22 mouse cellular contexts compared by ENCODE assay signal in the genomic region with DNA sequence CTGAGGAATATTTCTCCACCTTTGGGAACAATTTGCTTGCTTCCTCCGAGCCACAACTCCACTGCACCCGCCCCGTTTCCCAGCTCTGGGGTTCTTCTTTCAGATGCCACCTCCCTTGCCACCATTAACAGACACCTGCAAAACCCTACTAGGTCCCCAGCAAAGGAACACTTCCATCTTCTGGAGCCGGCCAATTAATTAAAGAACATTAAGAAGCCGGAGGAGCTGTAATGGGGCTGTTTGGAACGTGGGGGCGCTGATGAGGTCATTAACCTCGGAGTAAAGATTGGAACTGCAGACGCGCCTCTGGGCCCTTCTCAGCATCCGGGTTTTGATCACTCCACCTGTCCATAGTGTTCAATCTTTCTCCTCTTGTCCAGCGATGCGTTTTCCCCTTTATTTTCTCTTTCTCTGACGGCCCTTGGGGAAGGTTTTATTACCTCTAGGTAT. TPM values are rescaled to one million over a fixed set of nuclear protein-coding genes. Genes with fewer than 3 reads are reported as not detected.
DNase-seq lines count a peak whose midpoint lies in the region; ATAC-seq and TF ChIP-seq lines count a peak whose summit lies in the region.
"Had no signal": no experiment of that assay in that cellular context is flagged by ENCODE, and none has a peak within 500 bp of the region (broad histone marks: within the 10 kb centered on the region; RNA-seq: fewer than 3 reads in every experiment).

No protein-coding gene starts in this region.

- H3K9me3 ChIP-seq in limb, embryonic 12.5 days = no peaks in the 10 kb centered on the region
- H3K9me3 ChIP-seq: embryonic facial prominence, embryonic 15.5 days; G1E; heart, embryonic 10.5 days had no signal

- H3K4me2 ChIP-seq in limb, embryonic 12.5 days = peak overlapping the region; percentile 37; the same call in 1 of the 2 replicates
- H3K4me2 ChIP-seq: embryonic facial prominence, embryonic 15.5 days had no signal

- no peak overlapping the region for H3K4me3 ChIP-seq in kidney, adult 2 months (ENCODE audit: insufficient read depth, low read depth, low read length)
- H3K4me3 ChIP-seq in limb, embryonic 12.5 days (replicated peaks) = no peak overlapping the region
- H3K4me3 ChIP-seq: embryonic facial prominence, embryonic 15.5 days; heart, embryonic 10.5 days had no signal

- H3K36me3 ChIP-seq in kidney, adult 2 months (ENCODE audit: control insufficient read depth, insufficient read depth, low read length) = no peaks in the 10 kb centered on the region
- H3K36me3 ChIP-seq in limb, embryonic 12.5 days = no peaks in the 10 kb centered on the region
- H3K36me3 ChIP-seq: embryonic facial prominence, embryonic 15.5 days; G1E; heart, embryonic 10.5 days had no signal

- 36% methylated on average over 14 of the region's 14 CpGs for WGBS in kidney, adult 2 months
- WGBS in limb, embryonic 12.5 days = 4% methylated on average over 14 of the region's 14 CpGs

- no peak for TF ChIP-seq POLR2A in kidney, adult 2 months (IDR thresholded peaks at IDR 0.05; ENCODE audit: low read depth, low read length)

- DNase-seq in adrenal gland, adult 2 months = peak; percentile 63
- DNase-seq in adrenal gland, adult (ENCODE audit: inconsistent age in 2 of 2, low spot score in 1 of 2) = no peak
- DNase-seq in kidney, adult 2 months = peak; percentile 42
- no peak for DNase-seq in kidney, postnatal 10 days
- DNase-seq in urinary bladder, postnatal 36 days (ENCODE audit: low spot score in 2 of 2) = no peak
- no peak for DNase-seq in right cerebral cortex, adult 2 months (ENCODE audit: low spot score in 2 of 2)
- DNase-seq: cerebellum, postnatal 10 days; gastrocnemius, postnatal 10 days; left cerebral cortex, postnatal 4 days; lung, postnatal 36 days; midbrain, embryonic 14.5 days; right cerebral cortex, adult 18-20 months had no signal

- H3K4me1 ChIP-seq in kidney, adult 2 months (ENCODE audit: control insufficient read depth, insufficient read depth, low read length) = peaks cover 35% of the 10 kb centered on the region
- peaks cover 36% of the 10 kb centered on the region for H3K4me1 ChIP-seq in limb, embryonic 12.5 days (replicated peaks)

- H3K27me3 ChIP-seq in kidney, adult 2 months (replicated peaks; ENCODE audit: control insufficient read depth, insufficient read depth, low read length) = no peaks in the 10 kb centered on the region
- peaks cover 100% of the 10 kb centered on the region for H3K27me3 ChIP-seq in limb, embryonic 12.5 days

- TF ChIP-seq CTCF in kidney, adult 2 months (conservative IDR thresholded peaks at IDR 0.05; ENCODE audit: insufficient read depth, insufficient read length, low read depth, low read length) = no peak

- ATAC-seq in common myeloid progenitor, adult 5-6 weeks (replicated peaks; ENCODE audit: low read depth, poor library complexity, severe bottlenecking) = 0 out of 2 replicates have a peak, but pooled peaks have one; percentile 27
- ATAC-seq in limb, embryonic 12.5 days (ENCODE audit: insufficient number of reproducible peaks, insufficient read depth, low FRiP score, low TSS enrichment, low read depth) = no peak
- ATAC-seq: activated CD4-positive, CD25-positive, alpha-beta regulatory T cell, adult 4 months; forebrain, embryonic 14.5 days had no signal

- H3K9ac ChIP-seq in limb, embryonic 12.5 days (replicated peaks) = no peak overlapping the region
- H3K9ac ChIP-seq: embryonic facial prominence, embryonic 15.5 days had no signal

- H3K27ac ChIP-seq in kidney, adult 2 months (ENCODE audit: insufficient read depth, low read depth, low read length) = peak overlapping the region; percentile 53; the same call in 1 of the 2 replicates
- no peak overlapping the region for H3K27ac ChIP-seq in limb, embryonic 12.5 days
- H3K27ac ChIP-seq: embryonic facial prominence, embryonic 15.5 days; heart, embryonic 10.5 days had no signal

RNA-seq across cellular contexts. Expression of gene Hoxb9, which starts 15.2 kb away (rescaled TPM):
- 100 to 1,000 TPM; 183 to 377 TPM for total RNA-seq in adrenal gland, adult 2 months (2021)
- 156 and 180 TPM in 2 replicates for polyA plus RNA-seq in adrenal gland, adult 2 months (2012; rRNA removed)
- 27.8 and 29.6 TPM in 2 replicates for polyA plus RNA-seq in kidney, adult 2 months (2012; rRNA removed)
- not detected in 2 replicates for total RNA-seq in common myeloid progenitor, adult 5-6 weeks (2017)
- 1.0 and 1.3 TPM in 2 replicates for polyA plus RNA-seq in limb, embryonic 12.5 days (2016; fragmentation: Nextera tagmentation; extraction: Ambion mirVana)
- total RNA-seq: G1E; heart, postnatal 25 days; layer of hippocampus, postnatal 25 days; left cerebral cortex, postnatal 4 days had no signal
- polyA plus RNA-seq: embryonic facial prominence, embryonic 15.5 days; forebrain, embryonic 14.5 days; G1E; liver, embryonic 16.5 days; midbrain, embryonic 14.5 days had no signal

RNA-seq across cellular contexts. Expression of gene Hoxb8, which starts 25.7 kb away (rescaled TPM):
- 10 to 100 TPM; 67.3 to 93.9 TPM for total RNA-seq in adrenal gland, adult 2 months (2021)
- 357 and 428 TPM in 2 replicates for polyA plus RNA-seq in adrenal gland, adult 2 months (2012; rRNA removed)
- polyA plus RNA-seq in kidney, adult 2 months (2012; rRNA removed) = 51.7 and 69.9 TPM in 2 replicates
- not detected in 2 replicates for total RNA-seq in common myeloid progenitor, adult 5-6 weeks (2017)
- 0.24 and 0.40 TPM in 2 replicates for polyA plus RNA-seq in limb, embryonic 12.5 days (2016; fragmentation: Nextera tagmentation; extraction: Ambion mirVana)
- total RNA-seq: heart, postnatal 25 days; layer of hippocampus, postnatal 25 days; left cerebral cortex, postnatal 4 days had no signal
- polyA plus RNA-seq: activated CD4-positive, CD25-positive, alpha-beta regulatory T cell, adult 4 months; embryonic facial prominence, embryonic 15.5 days; forebrain, embryonic 14.5 days; liver, embryonic 16.5 days; midbrain, embryonic 14.5 days had no signal

RNA-seq across cellular contexts. Expression of gene Hoxb7, which starts 30.4 kb away (rescaled TPM):
- 10 to 100 TPM; 46.4 to 46.7 TPM for total RNA-seq in adrenal gland, adult 2 months (2021)
- 48.8 and 55.9 TPM in 2 replicates for polyA plus RNA-seq in adrenal gland, adult 2 months (2012; rRNA removed)
- polyA plus RNA-seq in kidney, adult 2 months (2012; rRNA removed) = 15.5 and 16.5 TPM in 2 replicates
- not detected in 2 replicates for total RNA-seq in common myeloid progenitor, adult 5-6 weeks (2017)
- 1.8 and 2.1 TPM in 2 replicates for polyA plus RNA-seq in limb, embryonic 12.5 days (2016; fragmentation: Nextera tagmentation; extraction: Ambion mirVana)
- total RNA-seq: G1E; heart, postnatal 25 days; layer of hippocampus, postnatal 25 days; left cerebral cortex, postnatal 4 days had no signal
- polyA plus RNA-seq: activated CD4-positive, CD25-positive, alpha-beta regulatory T cell, adult 4 months; embryonic facial prominence, embryonic 15.5 days; forebrain, embryonic 14.5 days; G1E; midbrain, embryonic 14.5 days had no signal

RNA-seq across cellular contexts. Expression of gene Hoxb6, which starts 36.3 kb away (rescaled TPM):
- total RNA-seq in adrenal gland, adult 2 months (2021) = 10 to 100 TPM; 33.0 to 72.2 TPM
- polyA plus RNA-seq in adrenal gland, adult 2 months (2012; rRNA removed) = 201 and 210 TPM in 2 replicates
- 62.7 and 67.9 TPM in 2 replicates for polyA plus RNA-seq in kidney, adult 2 months (2012; rRNA removed)
- total RNA-seq in common myeloid progenitor, adult 5-6 weeks (2017) = not detected in 2 replicates
- polyA plus RNA-seq in limb, embryonic 12.5 days (2016; fragmentation: Nextera tagmentation; extraction: Ambion mirVana) = 1.0 and 1.1 TPM in 2 replicates
- total RNA-seq: G1E; heart, postnatal 25 days; layer of hippocampus, postnatal 25 days; left cerebral cortex, postnatal 4 days had no signal
- polyA plus RNA-seq: activated CD4-positive, CD25-positive, alpha-beta regulatory T cell, adult 4 months; embryonic facial prominence, embryonic 15.5 days; forebrain, embryonic 14.5 days; midbrain, embryonic 14.5 days had no signal

RNA-seq across cellular contexts. Expression of gene Hoxb5, which starts 47.1 kb away (rescaled TPM):
- total RNA-seq in adrenal gland, adult 2 months (2021) = 10 to 100 TPM; 15.2 to 31.6 TPM
- polyA plus RNA-seq in adrenal gland, adult 2 months (2012; rRNA removed) = 43.4 and 45.6 TPM in 2 replicates
- polyA plus RNA-seq in kidney, adult 2 months (2012; rRNA removed) = 7.7 and 8.4 TPM in 2 replicates
- not detected in 2 replicates for total RNA-seq in common myeloid progenitor, adult 5-6 weeks (2017)
- 0.83 and 2.1 TPM in 2 replicates for polyA plus RNA-seq in limb, embryonic 12.5 days (2016; fragmentation: Nextera tagmentation; extraction: Ambion mirVana)
- total RNA-seq: layer of hippocampus, postnatal 25 days; left cerebral cortex, postnatal 4 days had no signal
- polyA plus RNA-seq: activated CD4-positive, CD25-positive, alpha-beta regulatory T cell, adult 4 months; embryonic facial prominence, embryonic 15.5 days; forebrain, embryonic 14.5 days; midbrain, embryonic 14.5 days had no signal

Comparison
In these comparisons a context has a peak if more than half of its experiments do, and no peak if none do; other contexts are left out.
1. DNase-seq: peak in adrenal gland, adult 2 months (single experiment) and kidney, adult 2 months (single experiment); none in adrenal gland, adult (0 of 2), kidney, postnatal 10 days (single experiment), urinary bladder, postnatal 36 days (0 of 2) and right cerebral cortex, adult 2 months (0 of 2).
2. RNA of gene Hoxb9, which starts 15.2 kb away (polyA plus RNA-seq): 156 to 180 TPM in adrenal gland, adult 2 months and 27.8 to 29.6 TPM in kidney, adult 2 months; 1.0 to 1.3 TPM in limb, embryonic 12.5 days; every median in the first group is over 10 times any median in the second.
3. RNA of gene Hoxb8, which starts 25.7 kb away (polyA plus RNA-seq): 357 to 428 TPM in adrenal gland, adult 2 months and 51.7 to 69.9 TPM in kidney, adult 2 months; 0.24 to 0.40 TPM in limb, embryonic 12.5 days; every median in the first group is over 10 times any median in the second.